Mouse (Mus musculus) ES-Bruce4 (cell line): ENCODE results near the gene Epn3. TPM values are rescaled to one million over a fixed set of nuclear protein-coding genes. Genes with fewer than 3 reads are reported as not detected.

Experiments used
- H3K27ac ChIP-seq: 2 replicates; pipeline ENCODE4 v1.5.1; 2012; ENCODE audit warnings: low read length, inconsistent platforms; ENCODE audit not compliant: insufficient read depth
- H3K27me3 ChIP-seq: 2 replicates; pipeline ENCODE4 v1.6.1; 2012; ENCODE audit warnings: mild to moderate bottlenecking, low read length, inconsistent platforms; ENCODE audit not compliant: control insufficient read depth, poor library complexity, insufficient read depth, severe bottlenecking
- H3K36me3 ChIP-seq: 2 replicates; pipeline ENCODE4 v1.6.1; 2012; ENCODE audit warnings: inconsistent platforms, mild to moderate bottlenecking, low read length, moderate library complexity; ENCODE audit not compliant: control insufficient read depth, poor library complexity, insufficient read depth, severe bottlenecking
- H3K4me1 ChIP-seq: one replicate; pipeline ENCODE4 v1.8.1; 2011; ENCODE audit warnings: low read length; ENCODE audit not compliant: control insufficient read depth, insufficient read depth
- H3K4me3 ChIP-seq: 2 replicates; pipeline ENCODE4 v1.5.1; 2011; ENCODE audit warnings: low read depth, mild to moderate bottlenecking, low read length
- H3K9ac ChIP-seq: 2 replicates; pipeline ENCODE4 v1.6.1; 2012; ENCODE audit warnings: low read depth, mild to moderate bottlenecking, inconsistent platforms; ENCODE audit not compliant: poor library complexity, severe bottlenecking
- H3K9me3 ChIP-seq: replicated peaks from 2 replicates; pipeline ENCODE4 v1.6.1; 2012; ENCODE audit warnings: mild to moderate bottlenecking, low read length, inconsistent platforms; ENCODE audit not compliant: control insufficient read depth, poor library complexity, insufficient read depth, severe bottlenecking
- CTCF ChIP-seq: IDR thresholded peaks from one replicate; pipeline ENCODE4 v1.8.1; 2011; ENCODE audit warnings: low read depth, low read length
- EP300 ChIP-seq: IDR thresholded peaks from 2 replicates; pipeline ENCODE4 v1.6.1; 2011; ENCODE audit warnings: low read depth, low read length; ENCODE audit not compliant: insufficient read depth
- POLR2A ChIP-seq: IDR thresholded peaks from one replicate; pipeline ENCODE4 v1.8.1; 2011; ENCODE audit warnings: low read length; ENCODE audit not compliant: insufficient read depth
- polyA plus RNA-seq: library from polyadenylated mRNA; stranded (reverse); fragments of >200 nt; gene quantifications from 2 replicates; pipeline ENCODE4 v1.2.4, GENCODE M21; 2011; ENCODE audit warnings: low read depth; ENCODE audit not compliant: missing spikeins, insufficient read depth, insufficient read length

The Epn3 gene
- polyA plus RNA-seq, 1 experiment = 2.7 TPM

GRCm38 (mm10) chr11:94464170-94464569 lies 35.6 kb downstream of the Epn3 start:
- no peak overlapping the region for H3K4me3 ChIP-seq
- no peak overlapping the region for H3K27ac ChIP-seq
- no peaks in the 10 kb centered on the region for H3K4me1 ChIP-seq
- H3K36me3 ChIP-seq = no peaks in the 10 kb centered on the region
- no peaks in the 10 kb centered on the region for H3K27me3 ChIP-seq
- TF ChIP-seq EP300 = no peak
- TF ChIP-seq CTCF = no peak
- TF ChIP-seq POLR2A = no peak
- H3K9ac ChIP-seq = no peak overlapping the region
- H3K9me3 ChIP-seq = no peaks in the 10 kb centered on the region

DNA sequence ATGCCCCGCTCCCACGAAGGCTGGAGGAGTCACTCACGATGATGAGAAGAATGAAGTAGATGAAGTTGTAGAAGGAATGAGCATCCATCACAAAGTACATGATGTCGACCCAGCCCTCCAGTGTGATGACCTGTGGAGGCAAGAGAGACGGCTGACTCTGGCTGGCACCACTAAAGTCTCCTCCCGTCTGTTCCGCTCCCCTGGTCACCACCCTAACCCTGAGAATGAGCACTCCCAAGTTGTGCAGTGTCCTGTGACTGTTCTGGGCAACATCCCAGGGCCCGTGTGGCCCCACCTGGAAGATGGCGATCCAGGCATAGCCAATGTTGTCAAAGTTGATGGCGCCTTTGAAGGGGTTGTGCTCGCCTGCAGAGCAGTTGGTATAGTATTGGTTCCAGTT lies 37.9 kb downstream of the Epn3 start:
- no peak overlapping the region for H3K4me3 ChIP-seq
- no peak overlapping the region for H3K27ac ChIP-seq
- no peaks in the 10 kb centered on the region for H3K36me3 ChIP-seq
- H3K9me3 ChIP-seq = no peaks in the 10 kb centered on the region
- H3K27me3 ChIP-seq = no peaks in the 10 kb centered on the region
- no peaks in the 10 kb centered on the region for H3K4me1 ChIP-seq
- H3K9ac ChIP-seq = no peak overlapping the region
- TF ChIP-seq CTCF (no peak), POLR2A (no peak), EP300 (no peak)

DNA sequence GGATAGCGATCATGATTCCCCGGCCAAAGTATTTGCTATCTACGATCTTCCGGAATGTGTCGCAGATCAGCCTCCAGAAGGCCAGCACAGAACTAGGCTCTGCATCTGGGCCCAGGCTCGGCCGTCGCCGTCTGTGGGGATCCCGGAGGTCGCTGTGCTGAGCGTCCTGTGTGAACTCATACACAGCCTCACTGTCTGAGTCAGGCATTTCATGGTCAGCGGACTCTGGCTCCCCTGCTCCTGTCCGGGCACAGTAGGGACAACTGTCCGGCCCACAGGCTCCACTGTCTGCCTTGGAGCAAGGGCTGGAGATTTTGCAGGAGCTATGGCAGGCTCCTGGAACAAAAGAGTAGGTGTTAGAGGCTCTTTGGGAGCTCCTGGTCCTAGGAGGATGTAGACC lies 42.8 kb downstream of the Epn3 start:
- Histone ChIP-seq H3K27ac (no peak overlapping the region), H3K36me3 (no peaks in the 10 kb centered on the region), H3K9ac (no peak overlapping the region), H3K27me3 (no peaks in the 10 kb centered on the region), H3K9me3 (no peaks in the 10 kb centered on the region), H3K4me3 (no peak overlapping the region), H3K4me1 (no peaks in the 10 kb centered on the region)
- no peak for TF ChIP-seq CTCF

GRCm38 (mm10) chr11:94456347-94456746 lies 43.4 kb downstream of the Epn3 start:
- TF ChIP-seq POLR2A (no peak), CTCF (no peak), EP300 (no peak)
- H3K36me3 ChIP-seq = no peaks in the 10 kb centered on the region
- H3K4me1 ChIP-seq = no peaks in the 10 kb centered on the region
- no peaks in the 10 kb centered on the region for H3K9me3 ChIP-seq
- no peak overlapping the region for H3K4me3 ChIP-seq
- H3K9ac ChIP-seq = no peak overlapping the region
- H3K27me3 ChIP-seq = no peaks in the 10 kb centered on the region
- no peak overlapping the region for H3K27ac ChIP-seq

GRCm38 (mm10) chr11:94455161-94455820 lies 44.5 kb downstream of the Epn3 start:
- H3K9me3 ChIP-seq = no peaks in the 10 kb centered on the region
- TF ChIP-seq POLR2A (no peak), EP300 (no peak), CTCF (no peak)
- no peaks in the 10 kb centered on the region for H3K27me3 ChIP-seq
- H3K4me1 ChIP-seq = no peaks in the 10 kb centered on the region
- no peak overlapping the region for H3K27ac ChIP-seq
- H3K36me3 ChIP-seq = no peaks in the 10 kb centered on the region
- no peak overlapping the region for H3K4me3 ChIP-seq
- H3K9ac ChIP-seq = no peak overlapping the region

DNA sequence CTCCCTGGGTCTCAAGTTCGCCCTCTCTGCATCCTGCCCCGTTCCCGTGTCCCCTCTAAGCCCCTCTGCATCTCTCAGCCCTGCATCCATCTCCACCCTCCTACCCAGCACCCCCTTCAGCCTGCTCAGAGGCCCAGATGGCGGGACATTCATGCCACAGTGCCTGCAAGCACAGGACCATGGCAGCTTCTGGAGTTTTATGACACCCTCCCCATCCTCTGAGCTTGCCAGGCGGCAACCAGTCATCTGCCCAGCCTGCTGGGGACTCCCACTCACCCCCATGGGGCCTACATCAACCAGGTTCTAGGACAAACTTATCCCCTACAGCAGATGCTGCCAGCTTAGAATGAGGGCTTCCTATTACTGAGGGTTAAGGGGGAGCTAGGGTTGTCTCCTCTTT lies 45.0 kb downstream of the Epn3 start:
- H3K27me3 ChIP-seq = no peaks in the 10 kb centered on the region
- no peak overlapping the region for H3K27ac ChIP-seq
- no peaks in the 10 kb centered on the region for H3K9me3 ChIP-seq
- no peaks in the 10 kb centered on the region for H3K36me3 ChIP-seq
- no peak overlapping the region for H3K9ac ChIP-seq
- TF ChIP-seq CTCF (no peak), EP300 (no peak), POLR2A (no peak)
- H3K4me1 ChIP-seq = no peaks in the 10 kb centered on the region
- no peak overlapping the region for H3K4me3 ChIP-seq
